Comparison of ENCODE assay signal across 31 mouse cellular contexts in the genomic region with DNA sequence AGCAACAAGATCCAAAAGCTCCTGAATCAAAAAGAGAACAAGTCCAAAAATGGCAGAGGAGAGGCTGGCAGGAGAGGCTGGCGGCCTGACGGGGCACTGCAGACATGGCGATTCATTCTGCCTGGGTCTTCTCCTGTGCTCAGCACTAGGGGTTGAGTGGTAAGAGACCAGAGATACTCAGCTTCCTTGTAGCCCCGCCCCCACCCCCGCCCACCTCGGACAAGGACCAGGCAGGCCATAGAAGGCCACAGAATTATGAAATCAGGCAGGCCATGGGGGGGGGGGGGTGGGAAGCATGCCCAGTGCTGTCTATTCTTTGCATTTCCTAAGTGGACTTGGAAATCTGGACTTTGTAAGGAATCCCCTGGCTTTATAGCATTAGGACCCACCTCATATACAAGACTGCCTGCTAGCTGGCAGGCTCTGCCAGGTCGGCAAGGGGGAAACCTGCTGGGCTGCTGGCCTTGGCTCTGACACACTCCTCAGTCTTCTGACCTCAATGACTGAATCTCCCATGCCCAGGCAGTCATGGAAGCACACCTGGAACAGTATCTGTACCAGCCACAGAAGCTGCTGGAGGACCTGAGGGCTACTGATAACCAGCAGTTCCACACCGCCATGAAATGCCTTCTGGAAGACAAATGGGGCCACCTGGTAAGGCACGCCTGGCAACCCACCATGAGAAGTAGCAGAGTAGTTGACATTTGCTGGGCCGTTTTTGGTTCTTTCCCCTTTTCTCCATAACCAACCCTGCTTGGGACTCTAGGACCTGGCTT. TPM values are rescaled to one million over a fixed set of nuclear protein-coding genes. Genes with fewer than 3 reads are reported as not detected.
DNase-seq lines count a peak whose midpoint lies in the region; ATAC-seq and TF ChIP-seq lines count a peak whose summit lies in the region.
"Had no signal": no experiment of that assay in that cellular context is flagged by ENCODE, and none has a peak within 500 bp of the region (broad histone marks: within the 10 kb centered on the region; RNA-seq: fewer than 3 reads in every experiment).

No protein-coding gene starts in this region.

- peak; percentile 69 for DNase-seq in heart, adult 11 months
- DNase-seq in heart, embryonic 10.5 days (ENCODE audit: low spot score) = no peak
- no peak for DNase-seq in stomach, postnatal 0 days (ENCODE audit: low spot score)
- no peak for DNase-seq in left cerebral cortex, postnatal 10 days (ENCODE audit: extremely low spot score in 1 of 2, low spot score in 2 of 2)
- DNase-seq: adrenal gland, postnatal 25 days; cerebellum, adult 11-12 months; cerebellum, adult 9-11 months; embryo, embryonic 11 days; gastrocnemius, adult 2 months; heart, postnatal 36 days; kidney, adult 9 months; kidney, postnatal 14 days; lung, adult 18-20 months; retina, postnatal 1 day; right cerebral cortex, postnatal 14 days; thymus, postnatal 14 days had no signal

- no peak overlapping the region for H3K9ac ChIP-seq in stomach, embryonic 16.5 days (ENCODE audit: low read length)
- H3K9ac ChIP-seq in stomach, postnatal 0 days (ENCODE audit: low read length) = no peak overlapping the region
- H3K9ac ChIP-seq in liver, embryonic 16.5 days (ENCODE audit: low read depth, low read length) = no peak overlapping the region
- no peak overlapping the region for H3K9ac ChIP-seq in kidney, embryonic 16.5 days (replicated peaks; ENCODE audit: low read length)
- H3K9ac ChIP-seq: embryonic facial prominence, embryonic 12.5 days; hindbrain, embryonic 12.5 days; limb, embryonic 12.5 days; midbrain, embryonic 15.5 days; neural tube, embryonic 15.5 days had no signal

- peak; percentile 50; the same call in 1 of the 2 replicates for ATAC-seq in stomach, embryonic 16.5 days (ENCODE audit: insufficient read depth, low FRiP score)
- ATAC-seq in stomach, postnatal 0 days (ENCODE audit: low FRiP score, low TSS enrichment) = no peak
- ATAC-seq in liver, embryonic 16.5 days (ENCODE audit: low read depth) = peak; percentile 56
- no peak for ATAC-seq in kidney, embryonic 16.5 days (ENCODE audit: low FRiP score, low TSS enrichment)
- ATAC-seq: forebrain, embryonic 16.5 days; intestine, postnatal 0 days; midbrain, embryonic 15.5 days had no signal

- intact Hi-C loops in left cerebral cortex, postnatal 10 days (cut with DNase I) = no loop called here

- WGBS in heart, embryonic 10.5 days = 59% methylated on average over 10 of the region's 10 CpGs
- WGBS in stomach, embryonic 16.5 days = 65% methylated on average over 10 of the region's 10 CpGs
- WGBS in stomach, postnatal 0 days = 70% methylated on average over 8 of the region's 10 CpGs
- 44% methylated on average over 10 of the region's 10 CpGs for WGBS in liver, embryonic 16.5 days (ENCODE audit: insufficient replicate concordance)
- WGBS in kidney, embryonic 16.5 days = 75% methylated on average over 10 of the region's 10 CpGs

- TF ChIP-seq CTCF in stomach, postnatal 0 days (IDR thresholded peaks at IDR 0.05; ENCODE audit: low read depth) = no peak

- H3K27me3 ChIP-seq in heart, embryonic 10.5 days (ENCODE audit: insufficient read depth, poor library complexity, severe bottlenecking) = no peaks in the 10 kb centered on the region
- no peaks in the 10 kb centered on the region for H3K27me3 ChIP-seq in stomach, embryonic 16.5 days (ENCODE audit: control insufficient read depth, insufficient read depth, low read length)
- H3K27me3 ChIP-seq in stomach, postnatal 0 days (ENCODE audit: control insufficient read depth, insufficient read depth, low read length) = no peaks in the 10 kb centered on the region
- H3K27me3 ChIP-seq in liver, embryonic 16.5 days (ENCODE audit: control insufficient read depth, insufficient read depth, low read depth, low read length) = no peaks in the 10 kb centered on the region
- H3K27me3 ChIP-seq in kidney, embryonic 16.5 days (ENCODE audit: insufficient read depth, low read length) = no peaks in the 10 kb centered on the region
- H3K27me3 ChIP-seq: embryonic facial prominence, embryonic 12.5 days; hindbrain, embryonic 12.5 days; limb, embryonic 12.5 days; midbrain, embryonic 15.5 days; neural tube, embryonic 15.5 days had no signal

- H3K36me3 ChIP-seq in heart, embryonic 10.5 days = no peaks in the 10 kb centered on the region
- no peaks in the 10 kb centered on the region for H3K36me3 ChIP-seq in stomach, embryonic 16.5 days (ENCODE audit: control insufficient read depth, insufficient read depth, low read length)
- no peaks in the 10 kb centered on the region for H3K36me3 ChIP-seq in stomach, postnatal 0 days (ENCODE audit: control insufficient read depth, insufficient read depth, low read length)
- no peaks in the 10 kb centered on the region for H3K36me3 ChIP-seq in liver, embryonic 16.5 days (ENCODE audit: control insufficient read depth, insufficient read depth)
- H3K36me3 ChIP-seq in kidney, embryonic 16.5 days (ENCODE audit: insufficient read depth, low read length) = no peaks in the 10 kb centered on the region
- H3K36me3 ChIP-seq: embryonic facial prominence, embryonic 12.5 days; hindbrain, embryonic 12.5 days; limb, embryonic 12.5 days; midbrain, embryonic 10.5 days; midbrain, embryonic 15.5 days; neural tube, embryonic 15.5 days had no signal

- TF ChIP-seq EP300 in stomach, postnatal 0 days (optimal IDR thresholded peaks at IDR 0.05) = no peak

- no peaks in the 10 kb centered on the region for H3K4me1 ChIP-seq in heart, embryonic 10.5 days
- H3K4me1 ChIP-seq in stomach, embryonic 16.5 days (ENCODE audit: control insufficient read depth, insufficient read depth, low read length) = no peaks in the 10 kb centered on the region
- H3K4me1 ChIP-seq in stomach, postnatal 0 days (replicated peaks; ENCODE audit: control insufficient read depth, insufficient read depth) = no peaks in the 10 kb centered on the region
- H3K4me1 ChIP-seq in liver, embryonic 16.5 days (ENCODE audit: control insufficient read depth, low read depth, low read length) = no peaks in the 10 kb centered on the region; the same call in 1 of the 2 replicates
- H3K4me1 ChIP-seq in kidney, embryonic 16.5 days (ENCODE audit: insufficient read depth, low read length) = no peaks in the 10 kb centered on the region
- H3K4me1 ChIP-seq: embryonic facial prominence, embryonic 12.5 days; hindbrain, embryonic 12.5 days; limb, embryonic 12.5 days; midbrain, embryonic 10.5 days; midbrain, embryonic 15.5 days; neural tube, embryonic 15.5 days had no signal

- H3K4me2 ChIP-seq in stomach, embryonic 16.5 days (ENCODE audit: low read depth, low read length) = no peak overlapping the region
- no peak overlapping the region for H3K4me2 ChIP-seq in stomach, postnatal 0 days (replicated peaks; ENCODE audit: low read depth)
- no peak overlapping the region for H3K4me2 ChIP-seq in liver, embryonic 16.5 days (ENCODE audit: low read depth, low read length)
- no peak overlapping the region for H3K4me2 ChIP-seq in kidney, embryonic 16.5 days (replicated peaks; ENCODE audit: low read depth, low read length)
- H3K4me2 ChIP-seq: embryonic facial prominence, embryonic 12.5 days; heart, embryonic 11.5 days; hindbrain, embryonic 12.5 days; limb, embryonic 12.5 days; midbrain, embryonic 15.5 days; neural tube, embryonic 15.5 days had no signal

- H3K27ac ChIP-seq in heart, embryonic 10.5 days = no peak overlapping the region
- H3K27ac ChIP-seq in stomach, embryonic 16.5 days (ENCODE audit: low read length) = no peak overlapping the region
- H3K27ac ChIP-seq in stomach, postnatal 0 days (replicated peaks) = no peak overlapping the region
- no peak overlapping the region for H3K27ac ChIP-seq in liver, embryonic 16.5 days (ENCODE audit: low read length)
- no peak overlapping the region for H3K27ac ChIP-seq in kidney, embryonic 16.5 days (ENCODE audit: low read length)
- H3K27ac ChIP-seq: embryonic facial prominence, embryonic 12.5 days; gastrocnemius, adult 2 months; hindbrain, embryonic 12.5 days; limb, embryonic 12.5 days; macrophage; midbrain, embryonic 10.5 days; midbrain, embryonic 15.5 days; neural tube, embryonic 15.5 days had no signal

- H3K9me3 ChIP-seq in heart, embryonic 10.5 days = no peaks in the 10 kb centered on the region
- H3K9me3 ChIP-seq in stomach, embryonic 16.5 days (replicated peaks; ENCODE audit: control insufficient read depth, low read length) = no peaks in the 10 kb centered on the region
- no peaks in the 10 kb centered on the region for H3K9me3 ChIP-seq in stomach, postnatal 0 days (ENCODE audit: control insufficient read depth, low read length)
- H3K9me3 ChIP-seq in liver, embryonic 16.5 days (replicated peaks; ENCODE audit: control insufficient read depth, low read length) = no peaks in the 10 kb centered on the region
- no peaks in the 10 kb centered on the region for H3K9me3 ChIP-seq in kidney, embryonic 16.5 days (ENCODE audit: low read length)
- H3K9me3 ChIP-seq: embryonic facial prominence, embryonic 12.5 days; hindbrain, embryonic 12.5 days; limb, embryonic 12.5 days; midbrain, embryonic 10.5 days; midbrain, embryonic 15.5 days; neural tube, embryonic 15.5 days had no signal

- H3K4me3 ChIP-seq in heart, embryonic 10.5 days = no peak overlapping the region
- no peak overlapping the region for H3K4me3 ChIP-seq in stomach, embryonic 16.5 days (replicated peaks; ENCODE audit: low read length)
- H3K4me3 ChIP-seq in stomach, postnatal 0 days (ENCODE audit: low read depth, low read length) = no peak overlapping the region
- H3K4me3 ChIP-seq in liver, embryonic 16.5 days (ENCODE audit: low read depth, low read length) = no peak overlapping the region
- no peak overlapping the region for H3K4me3 ChIP-seq in kidney, embryonic 16.5 days (ENCODE audit: low read length)
- H3K4me3 ChIP-seq: embryonic facial prominence, embryonic 12.5 days; gastrocnemius, adult 2 months; hindbrain, embryonic 12.5 days; limb, embryonic 12.5 days; midbrain, embryonic 10.5 days; midbrain, embryonic 15.5 days; neural tube, embryonic 15.5 days had no signal

RNA-seq across cellular contexts. Expression of a gene that starts 17.4 kb away (rescaled TPM):
- polyA plus RNA-seq in heart, embryonic 10.5 days (2016; fragmentation: Nextera tagmentation; extraction: Ambion mirVana) = 0.04 TPM in 1 of 2 replicates, not detected in the other
- polyA plus RNA-seq in stomach, embryonic 16.5 days (2015; fragmentation: Nextera tagmentation; extraction: Ambion mirVana) = 0.36 and 0.37 TPM in 2 replicates
- 0.05 and 0.11 TPM in 2 replicates for polyA plus RNA-seq in stomach, postnatal 0 days (2015; fragmentation: Nextera tagmentation; extraction: Ambion mirVana)
- polyA plus RNA-seq in liver, embryonic 16.5 days (2015; fragmentation: Nextera tagmentation; extraction: Ambion mirVana) = 0.04 and 0.05 TPM in 2 replicates
- polyA plus RNA-seq in kidney, embryonic 16.5 days (2015; fragmentation: Nextera tagmentation; extraction: Ambion mirVana) = 0.09 and 0.16 TPM in 2 replicates
- total RNA-seq in left cerebral cortex, postnatal 10 days (2021) = under 1 TPM; 0.36 to 0.41 TPM
- total RNA-seq: heart, postnatal 36 days had no signal
- polyA plus RNA-seq: forebrain, embryonic 16.5 days; heart, embryonic 11.5 days; macrophage had no signal

RNA-seq across cellular contexts. Expression of a gene that starts 24.4 kb away (rescaled TPM):
- 0.39 and 0.92 TPM in 2 replicates for polyA plus RNA-seq in heart, embryonic 10.5 days (2016; fragmentation: Nextera tagmentation; extraction: Ambion mirVana)
- polyA plus RNA-seq in stomach, embryonic 16.5 days (2015; fragmentation: Nextera tagmentation; extraction: Ambion mirVana) = 4.7 and 6.1 TPM in 2 replicates
- 1.8 TPM in 2 replicates for polyA plus RNA-seq in stomach, postnatal 0 days (2015; fragmentation: Nextera tagmentation; extraction: Ambion mirVana)
- polyA plus RNA-seq in liver, embryonic 16.5 days (2015; fragmentation: Nextera tagmentation; extraction: Ambion mirVana) = 14.9 and 15.5 TPM in 2 replicates
- polyA plus RNA-seq in kidney, embryonic 16.5 days (2015; fragmentation: Nextera tagmentation; extraction: Ambion mirVana) = 1.3 and 2.1 TPM in 2 replicates
- under 1 TPM in 1 of 2 experiments, not detected in 1; 0.16 TPM for total RNA-seq in left cerebral cortex, postnatal 10 days (2021)
- total RNA-seq: CH12.LX, ES-E14 had no signal

Comparison
In these comparisons a context has a peak if more than half of its experiments do, and no peak if none do; other contexts are left out.
1. ATAC-seq: peak in stomach, embryonic 16.5 days (single experiment) and liver, embryonic 16.5 days (single experiment); none in stomach, postnatal 0 days (single experiment) and kidney, embryonic 16.5 days (single experiment).